Mouse (Mus musculus) lung, postnatal 0 days (tissue): ENCODE results near the gene Atp5d. TPM values are rescaled to one million over a fixed set of nuclear protein-coding genes. Genes with fewer than 3 reads are reported as not detected.
A peak's percentile ranks its signal among the peaks of the same experiment; 100 is the strongest.

Source experiments
- ATAC-seq: fragments of 200-750 bp; cut with Nextera tagmentation; 2 replicates; pipeline ENCODE4 v1.8.0; 2017; ENCODE audit warnings: moderate library complexity
- DNase-seq: peaks from one replicate; pipeline ENCODE4 v3.0.0-alpha.2; 2016; ENCODE audit warnings: low spot score
- H3K27ac ChIP-seq: fragments of 300-500 bp; sonication (generic); 2 replicates; pipeline ENCODE4 v1.5.1; 2014; ENCODE audit warnings: antibody characterized with exemption, mild to moderate bottlenecking, low read length, mixed read lengths
- H3K27me3 ChIP-seq: fragments of 300-500 bp; sonication (generic); replicated peaks from 2 replicates; pipeline ENCODE4 v1.6.1; 2014; ENCODE audit warnings: low read length, mixed read lengths; ENCODE audit not compliant: insufficient read depth
- H3K36me3 ChIP-seq: fragments of 300-500 bp; sonication (generic); 2 replicates; pipeline ENCODE4 v1.6.1; 2014; ENCODE audit warnings: low read length, mixed read lengths; ENCODE audit not compliant: insufficient read depth
- H3K4me1 ChIP-seq: fragments of 300-500 bp; sonication (generic); 2 replicates; pipeline ENCODE4 v1.6.1; 2014; ENCODE audit warnings: antibody characterized with exemption, low read depth, low read length, mixed read lengths; ENCODE audit not compliant: insufficient read depth
- H3K4me2 ChIP-seq: fragments of 300-500 bp; sonication (generic); replicated peaks from 2 replicates; pipeline ENCODE4 v1.6.1; 2014; ENCODE audit warnings: low read depth, mild to moderate bottlenecking, low read length, moderate library complexity, mixed read lengths
- H3K4me3 ChIP-seq: fragments of 300-500 bp; sonication (generic); 2 replicates; pipeline ENCODE4 v1.5.1; 2014; ENCODE audit warnings: low read depth, low read length
- H3K9ac ChIP-seq: fragments of 300-500 bp; sonication (generic); replicated peaks from 2 replicates; pipeline ENCODE4 v1.6.1; 2014; ENCODE audit warnings: low read depth, mild to moderate bottlenecking
- H3K9me3 ChIP-seq: fragments of 300-500 bp; sonication (generic); 2 replicates; pipeline ENCODE4 v1.6.1; 2016; ENCODE audit warnings: low read length, mixed read lengths
- CTCF ChIP-seq: IDR thresholded peaks from 2 replicates; pipeline ENCODE4 v1.5.1; 2016; ENCODE audit warnings: antibody characterized with exemption, mild to moderate bottlenecking
- EP300 ChIP-seq: IDR thresholded peaks from 2 replicates; pipeline ENCODE4 v1.6.1; 2016; ENCODE audit warnings: antibody characterized with exemption, mild to moderate bottlenecking, control low read depth
- WGBS: fragments of 180-500 bp; shearing (Covaris S2); extraction: QIAGEN DNeasy Blood & Tissue Kit; methylation state at CpG from one replicate; pipeline ENCODE4 v1.1.7; 2014; 5-methylcytosine and 5-hydroxymethylcytosine counted together
- polyA plus RNA-seq: library from polyadenylated mRNA; unstranded; fragments of >200 nt; fragmentation: Nextera tagmentation; extraction: Ambion mirVana; gene quantifications from 2 replicates; pipeline ENCODE4 v1.2.1, GENCODE M21; 2015

Gene Atp5d
- polyA plus RNA-seq, 1 experiment from 2014 or later, result 491 TPM

- H3K27me3 ChIP-seq, result no peaks in the 10 kb centered on the region
Observed at GRCm38 (mm10) chr10:80115944-80116335, 22.5 kb upstream of the Atp5d start.

GRCm38 (mm10) chr10:80116563-80116926 is 21.9 kb upstream of the Atp5d start:
- ATAC-seq (no peak), DNase-seq (no peak)
- Histone ChIP-seq H3K9ac (peak overlapping the region; percentile 92), H3K4me3 (peak overlapping the region; percentile 96), H3K4me2 (peak overlapping the region; percentile 83), H3K27ac (peak overlapping the region; percentile 88), H3K36me3 (0 out of 2 replicates have a peak, but pooled peaks cover under 1% of the 10 kb centered on the region), H3K9me3 (no peaks in the 10 kb centered on the region), H3K4me1 (peaks cover 10% of the 10 kb centered on the region; the same call in 1 of the 2 replicates), H3K27me3 (no peaks in the 10 kb centered on the region)
- TF ChIP-seq EP300, result no peak
- TF ChIP-seq CTCF, result no peak
- 2% methylated on average over 27 of the region's 27 CpGs for WGBS

More at GRCm38 (mm10) chr10:80115944-80116335, 22.5 kb upstream of the Atp5d start:
- peak overlapping the region; percentile 96 for H3K4me3 ChIP-seq
- no peak for TF ChIP-seq CTCF
- DNase-seq (no peak), ATAC-seq (no peak)
- peak overlapping the region; percentile 88 for H3K27ac ChIP-seq
- peak overlapping the region; percentile 92 for H3K9ac ChIP-seq
- no peaks in the 10 kb centered on the region for H3K9me3 ChIP-seq
- H3K4me2 ChIP-seq, result peak overlapping the region; percentile 83
- H3K36me3 ChIP-seq, result no peaks in the 10 kb centered on the region
- H3K4me1 ChIP-seq, result peaks cover 10% of the 10 kb centered on the region; the same call in 1 of the 2 replicates
- under 1% methylated on average over 60 of the region's 63 CpGs for WGBS

- H3K4me1 ChIP-seq, result peaks cover 10% of the 10 kb centered on the region; the same call in 1 of the 2 replicates
- H3K27me3 ChIP-seq, result no peaks in the 10 kb centered on the region
- peak overlapping the region; percentile 96 for H3K4me3 ChIP-seq
- WGBS, result 2% methylated on average over 30 of the region's 30 CpGs
- TF ChIP-seq CTCF (peak; percentile 51), EP300 (no peak)
- no peaks in the 10 kb centered on the region for H3K9me3 ChIP-seq
- H3K27ac ChIP-seq, result peak overlapping the region; percentile 88
- peak overlapping the region; percentile 83 for H3K4me2 ChIP-seq
- peak; percentile 68 for DNase-seq
- 0 out of 2 replicates have a peak, but pooled peaks cover 5% of the 10 kb centered on the region for H3K36me3 ChIP-seq
- H3K9ac ChIP-seq, result peak overlapping the region; percentile 92
- no peak for ATAC-seq
Observed at GRCm38 (mm10) chr10:80116927-80117691, 21.3 kb upstream of the Atp5d start.

GRCm38 (mm10) chr10:80117736-80118135 is 20.7 kb upstream of the Atp5d start:
- DNase-seq (no peak), ATAC-seq (no peak)
- Histone ChIP-seq H3K9ac (peak overlapping the region; percentile 92), H3K4me2 (peak overlapping the region; percentile 83), H3K36me3 (0 out of 2 replicates have a peak, but pooled peaks cover 5% of the 10 kb centered on the region), H3K4me1 (peaks cover 10% of the 10 kb centered on the region; the same call in 1 of the 2 replicates), H3K27ac (peak overlapping the region; percentile 88; the same call in 1 of the 2 replicates), H3K4me3 (peak overlapping the region; percentile 96), H3K9me3 (no peaks in the 10 kb centered on the region), H3K27me3 (no peaks in the 10 kb centered on the region)
- TF ChIP-seq CTCF (no peak), EP300 (no peak)
- WGBS, result 27% methylated on average over 1 of the region's 1 CpGs

- peak overlapping the region; percentile 1; the same call in 1 of the 2 replicates for H3K4me3 ChIP-seq
- peaks cover 10% of the 10 kb centered on the region; the same call in 1 of the 2 replicates for H3K4me1 ChIP-seq
- TF ChIP-seq EP300, result no peak
- TF ChIP-seq CTCF, result no peak
- ATAC-seq, result no peak
- 0 out of 2 replicates have a peak, but pooled peaks cover 5% of the 10 kb centered on the region for H3K36me3 ChIP-seq
- no peak for DNase-seq
- 0 out of 2 replicates have a peak overlapping the region, but pooled peaks have one; percentile 92 for H3K9ac ChIP-seq
- WGBS, result 56% methylated on average over 6 of the region's 6 CpGs
- H3K4me2 ChIP-seq, result no peak overlapping the region; the same call in 1 of the 2 replicates
- no peak overlapping the region for H3K27ac ChIP-seq
- H3K27me3 ChIP-seq, result no peaks in the 10 kb centered on the region
- no peaks in the 10 kb centered on the region for H3K9me3 ChIP-seq
Observed at GRCm38 (mm10) chr10:80118552-80118951, 19.9 kb upstream of the Atp5d start.

GRCm38 (mm10) chr10:80120146-80120545 is 18.3 kb upstream of the Atp5d start:
- TF ChIP-seq CTCF (no peak), EP300 (no peak)
- no peak overlapping the region for H3K9ac ChIP-seq
- H3K9me3 ChIP-seq, result no peaks in the 10 kb centered on the region
- peaks cover 10% of the 10 kb centered on the region; the same call in 1 of the 2 replicates for H3K4me1 ChIP-seq
- H3K27me3 ChIP-seq, result no peaks in the 10 kb centered on the region
- H3K27ac ChIP-seq, result no peak overlapping the region
- 38% methylated on average over 2 of the region's 2 CpGs for WGBS
- DNase-seq (no peak), ATAC-seq (no peak)
- H3K4me2 ChIP-seq, result no peak overlapping the region
- 0 out of 2 replicates have a peak, but pooled peaks cover 5% of the 10 kb centered on the region for H3K36me3 ChIP-seq
- no peak overlapping the region for H3K4me3 ChIP-seq
